Mouse (Mus musculus): ENCODE data around the gene Ankrd34a. TPM values are rescaled to one million over a fixed set of nuclear protein-coding genes. Genes with fewer than 3 reads are reported as not detected.
A peak's percentile ranks its signal among the peaks of the same experiment; 100 is the strongest.

The Ankrd34a gene
- polyA plus RNA-seq, 1 experiment from 2014 or later = 2.3 TPM

GRCm38 (mm10) chr3:96575272-96575984 is 21.0 kb upstream of the Ankrd34a start:
- Histone ChIP-seq H3K4me1 (replicated peaks; ENCODE audit: control insufficient read depth, insufficient read depth, low read length) (peaks cover 28% of the 10 kb centered on the region), H3K9ac (ENCODE audit: low read length) (no peak overlapping the region), H3K27ac (ENCODE audit: low read depth) (peak overlapping the region; percentile 97), H3K9me3 (ENCODE audit: control insufficient read depth, low read length) (no peaks in the 10 kb centered on the region), H3K27me3 (replicated peaks; ENCODE audit: control insufficient read depth, insufficient read depth, low read length) (no peaks in the 10 kb centered on the region), H3K4me2 (ENCODE audit: low read length) (peak overlapping the region; percentile 58; the same call in 1 of the 2 replicates), H3K36me3 (ENCODE audit: control insufficient read depth, insufficient read depth, low read length) (no peaks in the 10 kb centered on the region), H3K4me3 (ENCODE audit: low read depth, low read length) (no peak overlapping the region)
- ATAC-seq (replicated peaks; ENCODE audit: low FRiP score, low TSS enrichment, low read depth) (no peak), DNase-seq (ENCODE audit: low spot score) (no peak)
- WGBS = 86% methylated on average over 8 of the region's 8 CpGs

- WGBS = 33% methylated on average over 14 of the region's 14 CpGs
- H3K9me3 ChIP-seq (ENCODE audit: control insufficient read depth, low read length) = no peaks in the 10 kb centered on the region
- H3K27me3 ChIP-seq (replicated peaks; ENCODE audit: control insufficient read depth, insufficient read depth, low read length) = no peaks in the 10 kb centered on the region
- peak; percentile 25 for ATAC-seq (replicated peaks; ENCODE audit: low FRiP score, low TSS enrichment, low read depth)
- DNase-seq (ENCODE audit: low spot score) = no peak
- H3K4me1 ChIP-seq (replicated peaks; ENCODE audit: control insufficient read depth, insufficient read depth, low read length) = peaks cover 32% of the 10 kb centered on the region
- peak overlapping the region; percentile 97 for H3K27ac ChIP-seq (ENCODE audit: low read depth)
- no peaks in the 10 kb centered on the region for H3K36me3 ChIP-seq (ENCODE audit: control insufficient read depth, insufficient read depth, low read length)
- peak overlapping the region; percentile 58 for H3K4me2 ChIP-seq (ENCODE audit: low read length)
- H3K9ac ChIP-seq (ENCODE audit: low read length) = peak overlapping the region; percentile 40
- H3K4me3 ChIP-seq (ENCODE audit: low read depth, low read length) = peak overlapping the region; percentile 26
These were observed 20.3 kb upstream of the Ankrd34a start for GRCm38 (mm10) chr3:96576005-96576658.

- H3K27ac ChIP-seq (ENCODE audit: low read depth) = peak within 1 kb of the TSS; percentile 97
- 11% methylated on average over 17 of the region's 17 CpGs for WGBS
- peak within 1 kb of the TSS; percentile 40 for H3K9ac ChIP-seq (ENCODE audit: low read length)
- no peaks in the 10 kb centered on the region for H3K36me3 ChIP-seq (ENCODE audit: control insufficient read depth, insufficient read depth, low read length)
- H3K9me3 ChIP-seq (ENCODE audit: control insufficient read depth, low read length) = no peaks in the 10 kb centered on the region
- peaks cover 29% of the 10 kb centered on the region for H3K4me1 ChIP-seq (replicated peaks; ENCODE audit: control insufficient read depth, insufficient read depth, low read length)
- H3K27me3 ChIP-seq (replicated peaks; ENCODE audit: control insufficient read depth, insufficient read depth, low read length) = no peaks in the 10 kb centered on the region
- H3K4me2 ChIP-seq (ENCODE audit: low read length) = peak within 1 kb of the TSS; percentile 58
- H3K4me3 ChIP-seq (ENCODE audit: low read depth, low read length) = peak within 1 kb of the TSS; percentile 26
- peak; percentile 93 for ATAC-seq (replicated peaks; ENCODE audit: low FRiP score, low TSS enrichment, low read depth)
- DNase-seq (ENCODE audit: low spot score) = peak; percentile 94
These were observed 19.5 kb upstream of the Ankrd34a start, which contains the start of gene Gm16253 for GRCm38 (mm10) chr3:96576690-96577541. TSS of gene Gm16253 (plus strand) at chr3:96576984.

- H3K9me3 ChIP-seq (ENCODE audit: control insufficient read depth, low read length) = no peaks in the 10 kb centered on the region
- H3K27me3 ChIP-seq (replicated peaks; ENCODE audit: control insufficient read depth, insufficient read depth, low read length) = no peaks in the 10 kb centered on the region
- DNase-seq (ENCODE audit: low spot score) = no peak
- no peak overlapping the region for H3K4me2 ChIP-seq (ENCODE audit: low read length)
- H3K27ac ChIP-seq (ENCODE audit: low read depth) = peak overlapping the region; percentile 97
- no peaks in the 10 kb centered on the region for H3K36me3 ChIP-seq (ENCODE audit: control insufficient read depth, insufficient read depth, low read length)
- WGBS = 64% methylated on average over 4 of the region's 4 CpGs
- no peak overlapping the region for H3K4me3 ChIP-seq (ENCODE audit: low read depth, low read length)
- ATAC-seq (replicated peaks; ENCODE audit: low FRiP score, low TSS enrichment, low read depth) = no peak
- H3K9ac ChIP-seq (ENCODE audit: low read length) = no peak overlapping the region
- H3K4me1 ChIP-seq (replicated peaks; ENCODE audit: control insufficient read depth, insufficient read depth, low read length) = peaks cover 29% of the 10 kb centered on the region
These were observed 18.9 kb upstream of the Ankrd34a start for GRCm38 (mm10) chr3:96577566-96577965.

- H3K4me2 ChIP-seq (ENCODE audit: low read length) = no peak overlapping the region
- no peaks in the 10 kb centered on the region for H3K9me3 ChIP-seq (ENCODE audit: control insufficient read depth, low read length)
- H3K36me3 ChIP-seq (ENCODE audit: control insufficient read depth, insufficient read depth, low read length) = no peaks in the 10 kb centered on the region
- H3K9ac ChIP-seq (ENCODE audit: low read length) = no peak overlapping the region
- H3K27ac ChIP-seq (ENCODE audit: low read depth) = no peak overlapping the region
- no peaks in the 10 kb centered on the region for H3K27me3 ChIP-seq (replicated peaks; ENCODE audit: control insufficient read depth, insufficient read depth, low read length)
- ATAC-seq (replicated peaks; ENCODE audit: low FRiP score, low TSS enrichment, low read depth) (no peak), DNase-seq (ENCODE audit: low spot score) (no peak)
- WGBS = 78% methylated on average over 12 of the region's 12 CpGs
- peaks cover 29% of the 10 kb centered on the region for H3K4me1 ChIP-seq (replicated peaks; ENCODE audit: control insufficient read depth, insufficient read depth, low read length)
- H3K4me3 ChIP-seq (ENCODE audit: low read depth, low read length) = no peak overlapping the region
These were observed 17.7 kb upstream of the Ankrd34a start for GRCm38 (mm10) chr3:96578561-96579238.

- Histone ChIP-seq H3K4me1 (replicated peaks; ENCODE audit: control insufficient read depth, insufficient read depth, low read length) (peaks cover 29% of the 10 kb centered on the region), H3K4me3 (ENCODE audit: low read depth, low read length) (no peak overlapping the region), H3K9me3 (ENCODE audit: control insufficient read depth, low read length) (no peaks in the 10 kb centered on the region), H3K4me2 (ENCODE audit: low read length) (no peak overlapping the region), H3K27me3 (replicated peaks; ENCODE audit: control insufficient read depth, insufficient read depth, low read length) (no peaks in the 10 kb centered on the region), H3K27ac (ENCODE audit: low read depth) (no peak overlapping the region), H3K36me3 (ENCODE audit: control insufficient read depth, insufficient read depth, low read length) (no peaks in the 10 kb centered on the region), H3K9ac (ENCODE audit: low read length) (no peak overlapping the region)
- ATAC-seq (replicated peaks; ENCODE audit: low FRiP score, low TSS enrichment, low read depth) = no peak
- 80% methylated on average over 4 of the region's 4 CpGs for WGBS
- DNase-seq (ENCODE audit: low spot score) = no peak
These were observed 17.1 kb upstream of the Ankrd34a start for GRCm38 (mm10) chr3:96579239-96579750.

- H3K4me2 ChIP-seq (ENCODE audit: low read length) = peak overlapping the region; percentile 26
- ATAC-seq (replicated peaks; ENCODE audit: low FRiP score, low TSS enrichment, low read depth) = peak; percentile 65
- no peak overlapping the region for H3K27ac ChIP-seq (ENCODE audit: low read depth)
- no peaks in the 10 kb centered on the region for H3K36me3 ChIP-seq (ENCODE audit: control insufficient read depth, insufficient read depth, low read length)
- 13% methylated on average over 16 of the region's 16 CpGs for WGBS
- H3K9ac ChIP-seq (ENCODE audit: low read length) = no peak overlapping the region
- H3K4me3 ChIP-seq (ENCODE audit: low read depth, low read length) = 0 out of 2 replicates have a peak overlapping the region, but pooled peaks have one; percentile 2
- H3K4me1 ChIP-seq (replicated peaks; ENCODE audit: control insufficient read depth, insufficient read depth, low read length) = peaks cover 29% of the 10 kb centered on the region
- H3K27me3 ChIP-seq (replicated peaks; ENCODE audit: control insufficient read depth, insufficient read depth, low read length) = no peaks in the 10 kb centered on the region
- H3K9me3 ChIP-seq (ENCODE audit: control insufficient read depth, low read length) = no peaks in the 10 kb centered on the region
- peak; percentile 95 for DNase-seq (ENCODE audit: low spot score)
These were observed 16.5 kb upstream of the Ankrd34a start for GRCm38 (mm10) chr3:96579885-96580454.
